Mouse (Mus musculus): Measurements from ENCODE around the gene Btbd10. TPM values are rescaled to one million over a fixed set of nuclear protein-coding genes. Genes with fewer than 3 reads are reported as not detected.
A peak's percentile ranks its signal among the peaks of the same experiment; 100 is the strongest.

Gene Btbd10
- polyA plus RNA-seq, 1 experiment from 2014 or later: 6.0 TPM

GRCm38 (mm10) chr7:113372682-113373081 is 3.5 kb upstream of the Btbd10 start:
- H3K9me3 ChIP-seq (replicated peaks; ENCODE audit: control insufficient read depth, low read length): no peaks in the 10 kb centered on the region
- H3K9ac ChIP-seq (ENCODE audit: low read depth, low read length): no peak overlapping the region
- no peak overlapping the region for H3K27ac ChIP-seq (ENCODE audit: low read length)
- 68% methylated on average over 1 of the region's 1 CpGs for WGBS (ENCODE audit: insufficient replicate concordance)
- no peaks in the 10 kb centered on the region for H3K36me3 ChIP-seq (ENCODE audit: control insufficient read depth, insufficient read depth)
- ATAC-seq (ENCODE audit: low read depth): no peak
- H3K4me2 ChIP-seq (ENCODE audit: low read depth, low read length): no peak overlapping the region
- peaks cover 9% of the 10 kb centered on the region for H3K4me1 ChIP-seq (ENCODE audit: control insufficient read depth, low read depth, low read length)
- no peak overlapping the region for H3K4me3 ChIP-seq (ENCODE audit: low read depth, low read length)
- no peaks in the 10 kb centered on the region for H3K27me3 ChIP-seq (ENCODE audit: control insufficient read depth, insufficient read depth, low read depth, low read length)

DNA sequence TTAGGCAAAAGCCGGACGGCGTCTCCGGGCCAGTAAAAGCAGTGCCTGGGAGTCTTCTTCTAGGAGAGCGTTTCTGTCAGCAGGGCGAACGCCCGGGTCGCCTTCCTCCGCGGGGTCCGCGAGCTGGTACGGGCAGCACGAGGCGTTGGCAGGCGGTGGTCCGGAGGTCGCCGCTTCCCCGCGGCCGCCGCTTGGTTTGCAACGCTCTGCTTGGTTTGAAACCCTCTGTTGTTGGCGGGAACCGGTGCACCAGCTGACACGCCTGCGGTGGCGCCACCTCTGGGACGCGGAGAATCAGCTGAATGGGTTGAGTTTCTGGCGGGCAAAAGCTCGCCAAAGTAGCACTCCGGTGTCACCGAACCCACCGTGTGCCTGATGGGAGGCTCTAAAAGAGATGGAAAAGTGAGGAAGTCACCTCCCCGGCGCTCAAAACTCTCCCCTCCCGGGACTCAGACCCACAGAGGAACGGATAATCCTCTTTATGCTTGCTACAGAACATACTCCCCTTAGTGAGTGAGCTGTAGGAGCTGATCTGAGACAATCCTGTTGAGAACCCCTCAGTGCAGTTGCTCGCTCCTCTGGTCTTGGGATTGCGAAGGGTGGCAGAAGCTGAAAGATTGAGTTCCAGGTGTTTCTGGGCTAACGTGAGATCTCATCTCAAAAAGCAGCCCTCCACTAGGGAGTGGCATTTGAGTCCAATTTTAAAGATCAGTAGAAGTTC is 588 bp upstream of the Btbd10 start:
- Histone ChIP-seq H3K4me1 (ENCODE audit: control insufficient read depth, low read depth, low read length) (peaks cover 10% of the 10 kb centered on the region), H3K4me3 (ENCODE audit: low read depth, low read length) (peak overlapping the region; percentile 94), H3K36me3 (ENCODE audit: control insufficient read depth, insufficient read depth) (no peaks in the 10 kb centered on the region), H3K9me3 (replicated peaks; ENCODE audit: control insufficient read depth, low read length) (no peaks in the 10 kb centered on the region), H3K9ac (ENCODE audit: low read depth, low read length) (peak overlapping the region; percentile 97), H3K27me3 (ENCODE audit: control insufficient read depth, insufficient read depth, low read depth, low read length) (no peaks in the 10 kb centered on the region), H3K27ac (ENCODE audit: low read length) (peak overlapping the region; percentile 92), H3K4me2 (ENCODE audit: low read depth, low read length) (peak overlapping the region; percentile 98)
- ATAC-seq (ENCODE audit: low read depth): peak; percentile 70
- WGBS (ENCODE audit: insufficient replicate concordance): 0% methylated on average over 44 of the region's 44 CpGs

- H3K36me3 ChIP-seq (ENCODE audit: control insufficient read depth, insufficient read depth): no peaks in the 10 kb centered on the region
- ATAC-seq (ENCODE audit: low read depth): no peak
- H3K4me2 ChIP-seq (ENCODE audit: low read depth, low read length): peak overlapping the region; percentile 14
- peaks cover 10% of the 10 kb centered on the region for H3K4me1 ChIP-seq (ENCODE audit: control insufficient read depth, low read depth, low read length)
- 28% methylated on average over 4 of the region's 4 CpGs for whole genome bisulfite sequencing (ENCODE audit: insufficient replicate concordance)
- H3K27me3 ChIP-seq (ENCODE audit: control insufficient read depth, insufficient read depth, low read depth, low read length): no peaks in the 10 kb centered on the region
- no peak overlapping the region for H3K4me3 ChIP-seq (ENCODE audit: low read depth, low read length)
- no peaks in the 10 kb centered on the region for H3K9me3 ChIP-seq (replicated peaks; ENCODE audit: control insufficient read depth, low read length)
- no peak overlapping the region for H3K27ac ChIP-seq (ENCODE audit: low read length)
- no peak overlapping the region for H3K9ac ChIP-seq (ENCODE audit: low read depth, low read length)
Observed at GRCm38 (mm10) chr7:113367440-113367839, 1.8 kb downstream of the Btbd10 start.

DNA sequence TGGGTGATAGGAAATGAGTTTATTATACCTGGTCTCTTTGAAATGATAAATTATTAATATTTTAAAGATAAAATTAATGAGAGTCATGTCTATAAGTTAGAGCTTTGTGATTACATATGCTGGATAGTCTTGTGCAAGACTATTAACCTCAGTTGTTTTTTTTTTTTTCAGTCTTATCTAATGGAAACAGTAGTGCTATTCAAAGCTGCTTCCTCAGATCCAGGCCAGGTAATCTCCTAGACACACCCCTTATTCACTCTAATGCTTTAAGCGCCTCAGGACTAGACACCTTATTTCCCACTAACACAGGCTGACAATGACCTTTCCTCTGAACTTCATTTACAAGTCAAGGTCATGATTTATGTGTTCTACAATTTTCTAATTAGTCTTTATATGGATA is 20.1 kb downstream of the Btbd10 start:
- Histone ChIP-seq H3K27me3 (ENCODE audit: control insufficient read depth, insufficient read depth, low read depth, low read length) (no peaks in the 10 kb centered on the region), H3K9ac (ENCODE audit: low read depth, low read length) (no peak overlapping the region), H3K4me1 (ENCODE audit: control insufficient read depth, low read depth, low read length) (no peaks in the 10 kb centered on the region), H3K9me3 (replicated peaks; ENCODE audit: control insufficient read depth, low read length) (no peaks in the 10 kb centered on the region), H3K27ac (ENCODE audit: low read length) (no peak overlapping the region), H3K36me3 (ENCODE audit: control insufficient read depth, insufficient read depth) (no peaks in the 10 kb centered on the region), H3K4me3 (ENCODE audit: low read depth, low read length) (no peak overlapping the region), H3K4me2 (ENCODE audit: low read depth, low read length) (no peak overlapping the region)
- WGBS (ENCODE audit: insufficient replicate concordance): 31% methylated on average over 1 of the region's 1 CpGs
- peak; percentile 62 for ATAC-seq (ENCODE audit: low read depth)

- no peaks in the 10 kb centered on the region for H3K36me3 ChIP-seq (ENCODE audit: control insufficient read depth, insufficient read depth)
- 91% methylated on average over 2 of the region's 2 CpGs for WGBS (ENCODE audit: insufficient replicate concordance)
- no peak for ATAC-seq (ENCODE audit: low read depth)
- H3K4me2 ChIP-seq (ENCODE audit: low read depth, low read length): no peak overlapping the region
- H3K27me3 ChIP-seq (ENCODE audit: control insufficient read depth, insufficient read depth, low read depth, low read length): no peaks in the 10 kb centered on the region
- no peak overlapping the region for H3K9ac ChIP-seq (ENCODE audit: low read depth, low read length)
- no peaks in the 10 kb centered on the region for H3K9me3 ChIP-seq (replicated peaks; ENCODE audit: control insufficient read depth, low read length)
- H3K27ac ChIP-seq (ENCODE audit: low read length): no peak overlapping the region
- no peaks in the 10 kb centered on the region for H3K4me1 ChIP-seq (ENCODE audit: control insufficient read depth, low read depth, low read length)
- no peak overlapping the region for H3K4me3 ChIP-seq (ENCODE audit: low read depth, low read length)
Observed at GRCm38 (mm10) chr7:113347694-113348093, 21.5 kb downstream of the Btbd10 start.

DNA sequence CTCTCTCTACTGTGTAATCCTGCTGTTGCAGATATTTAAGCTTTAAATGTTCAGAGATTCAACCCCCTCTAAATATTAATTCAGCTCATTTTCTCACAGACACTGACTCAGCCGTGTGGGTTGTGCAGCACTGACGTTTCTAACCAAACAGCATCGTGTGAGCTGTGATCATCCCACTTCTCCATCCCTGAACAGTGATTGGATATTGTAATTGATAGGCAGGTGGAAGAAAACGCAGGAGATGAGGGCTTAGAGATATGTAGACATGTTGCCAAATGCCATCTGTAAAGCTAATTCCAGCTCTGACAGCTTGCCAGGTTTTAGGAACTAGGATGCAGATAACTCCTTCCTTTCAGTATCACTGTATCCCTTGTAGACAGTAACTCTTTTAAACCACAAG is 21.9 kb downstream of the Btbd10 start:
- no peak overlapping the region for H3K27ac ChIP-seq (ENCODE audit: low read length)
- no peaks in the 10 kb centered on the region for H3K4me1 ChIP-seq (ENCODE audit: control insufficient read depth, low read depth, low read length)
- no peak overlapping the region for H3K4me2 ChIP-seq (ENCODE audit: low read depth, low read length)
- no peaks in the 10 kb centered on the region for H3K27me3 ChIP-seq (ENCODE audit: control insufficient read depth, insufficient read depth, low read depth, low read length)
- H3K9me3 ChIP-seq (replicated peaks; ENCODE audit: control insufficient read depth, low read length): no peaks in the 10 kb centered on the region
- H3K4me3 ChIP-seq (ENCODE audit: low read depth, low read length): no peak overlapping the region
- WGBS (ENCODE audit: insufficient replicate concordance): 56% methylated on average over 4 of the region's 4 CpGs
- no peak for ATAC-seq (ENCODE audit: low read depth)
- H3K9ac ChIP-seq (ENCODE audit: low read depth, low read length): no peak overlapping the region
- H3K36me3 ChIP-seq (ENCODE audit: control insufficient read depth, insufficient read depth): no peaks in the 10 kb centered on the region

- H3K4me3 ChIP-seq (ENCODE audit: low read depth, low read length): no peak overlapping the region
- no peaks in the 10 kb centered on the region for H3K4me1 ChIP-seq (ENCODE audit: control insufficient read depth, low read depth, low read length)
- H3K9ac ChIP-seq (ENCODE audit: low read depth, low read length): no peak overlapping the region
- WGBS (ENCODE audit: insufficient replicate concordance): 63% methylated on average over 8 of the region's 8 CpGs
- no peak overlapping the region for H3K27ac ChIP-seq (ENCODE audit: low read length)
- H3K36me3 ChIP-seq (ENCODE audit: control insufficient read depth, insufficient read depth): no peaks in the 10 kb centered on the region
- ATAC-seq (ENCODE audit: low read depth): no peak
- no peaks in the 10 kb centered on the region for H3K9me3 ChIP-seq (replicated peaks; ENCODE audit: control insufficient read depth, low read length)
- H3K4me2 ChIP-seq (ENCODE audit: low read depth, low read length): no peak overlapping the region
- no peaks in the 10 kb centered on the region for H3K27me3 ChIP-seq (ENCODE audit: control insufficient read depth, insufficient read depth, low read depth, low read length)
Observed at GRCm38 (mm10) chr7:113335250-113335649, 33.9 kb downstream of the Btbd10 start.

GRCm38 (mm10) chr7:113334036-113334435 is 35.2 kb downstream of the Btbd10 start:
- ATAC-seq (ENCODE audit: low read depth): no peak
- no peaks in the 10 kb centered on the region for H3K4me1 ChIP-seq (ENCODE audit: control insufficient read depth, low read depth, low read length)
- H3K4me2 ChIP-seq (ENCODE audit: low read depth, low read length): no peak overlapping the region
- no peaks in the 10 kb centered on the region for H3K27me3 ChIP-seq (ENCODE audit: control insufficient read depth, insufficient read depth, low read depth, low read length)
- no peak overlapping the region for H3K27ac ChIP-seq (ENCODE audit: low read length)
- no peaks in the 10 kb centered on the region for H3K36me3 ChIP-seq (ENCODE audit: control insufficient read depth, insufficient read depth)
- no peak overlapping the region for H3K4me3 ChIP-seq (ENCODE audit: low read depth, low read length)
- no peaks in the 10 kb centered on the region for H3K9me3 ChIP-seq (replicated peaks; ENCODE audit: control insufficient read depth, low read length)
- no peak overlapping the region for H3K9ac ChIP-seq (ENCODE audit: low read depth, low read length)

DNA sequence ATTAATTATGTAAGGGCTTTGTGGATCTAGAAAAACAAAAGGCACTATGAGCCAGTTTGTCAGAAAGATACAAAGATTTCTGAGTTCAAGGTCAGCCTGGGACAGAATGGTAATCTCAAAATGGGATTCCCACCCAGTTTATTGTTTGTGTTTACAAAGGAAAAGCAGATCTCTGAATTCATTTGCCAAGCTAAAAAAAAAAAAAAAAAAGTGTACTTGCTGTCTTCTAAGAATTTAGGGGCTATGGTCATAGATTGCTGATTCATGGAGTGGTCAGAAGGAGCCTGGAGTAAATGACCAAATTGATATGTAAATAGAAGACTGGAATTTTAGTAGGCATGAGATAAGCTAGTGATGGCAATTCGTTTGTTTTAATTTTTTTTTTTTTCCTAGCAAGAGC is 49.1 kb downstream of the Btbd10 start:
- WGBS (ENCODE audit: insufficient replicate concordance): 37% methylated on average over 1 of the region's 1 CpGs
- Histone ChIP-seq H3K4me2 (ENCODE audit: low read depth, low read length) (no peak overlapping the region), H3K4me3 (ENCODE audit: low read depth, low read length) (no peak overlapping the region), H3K27me3 (ENCODE audit: control insufficient read depth, insufficient read depth, low read depth, low read length) (no peaks in the 10 kb centered on the region), H3K9ac (ENCODE audit: low read depth, low read length) (no peak overlapping the region), H3K36me3 (ENCODE audit: control insufficient read depth, insufficient read depth) (no peaks in the 10 kb centered on the region), H3K4me1 (ENCODE audit: control insufficient read depth, low read depth, low read length) (no peaks in the 10 kb centered on the region), H3K27ac (ENCODE audit: low read length) (no peak overlapping the region), H3K9me3 (replicated peaks; ENCODE audit: control insufficient read depth, low read length) (no peaks in the 10 kb centered on the region)
- no peak for ATAC-seq (ENCODE audit: low read depth)

Measured in liver, embryonic 16.5 days (tissue).